Mouse (Mus musculus) lung, adult 2 months (tissue): Measurements from ENCODE around the gene Gm17087.

Experiments
- CTCF ChIP-seq: fragments of 200-500 bp; IDR thresholded peaks from 2 replicates; pipeline ENCODE4 v1.5.1; 2011; ENCODE audit warnings: mild to moderate bottlenecking, low read length, control low read depth; ENCODE audit not compliant: insufficient read depth
- POLR2A ChIP-seq: fragments of 200-500 bp; IDR thresholded peaks from 2 replicates; pipeline ENCODE4 v1.6.1; 2011; ENCODE audit warnings: low read depth, mild to moderate bottlenecking, control low read depth, low read length, borderline replicate concordance; ENCODE audit errors: extremely low read depth

- TF ChIP-seq POLR2A, result no peak
- TF ChIP-seq CTCF, result peak; percentile 49
Measured at GRCm38 (mm10) chr17:8597790-8598189, 31.0 kb upstream of the Gm17087 start.
